Mouse (Mus musculus) urinary bladder, postnatal 36 days (tissue): ENCODE results near the gene Mrpl52.

Source experiments
- DNase-seq, 2 experiments: peaks; one replicate each; pipeline ENCODE4 v3.0.0; 2022; ENCODE audit warnings: low spot score in 2 of 2, mixed read lengths in 1 of 2

Mrpl52 gene

DNA sequence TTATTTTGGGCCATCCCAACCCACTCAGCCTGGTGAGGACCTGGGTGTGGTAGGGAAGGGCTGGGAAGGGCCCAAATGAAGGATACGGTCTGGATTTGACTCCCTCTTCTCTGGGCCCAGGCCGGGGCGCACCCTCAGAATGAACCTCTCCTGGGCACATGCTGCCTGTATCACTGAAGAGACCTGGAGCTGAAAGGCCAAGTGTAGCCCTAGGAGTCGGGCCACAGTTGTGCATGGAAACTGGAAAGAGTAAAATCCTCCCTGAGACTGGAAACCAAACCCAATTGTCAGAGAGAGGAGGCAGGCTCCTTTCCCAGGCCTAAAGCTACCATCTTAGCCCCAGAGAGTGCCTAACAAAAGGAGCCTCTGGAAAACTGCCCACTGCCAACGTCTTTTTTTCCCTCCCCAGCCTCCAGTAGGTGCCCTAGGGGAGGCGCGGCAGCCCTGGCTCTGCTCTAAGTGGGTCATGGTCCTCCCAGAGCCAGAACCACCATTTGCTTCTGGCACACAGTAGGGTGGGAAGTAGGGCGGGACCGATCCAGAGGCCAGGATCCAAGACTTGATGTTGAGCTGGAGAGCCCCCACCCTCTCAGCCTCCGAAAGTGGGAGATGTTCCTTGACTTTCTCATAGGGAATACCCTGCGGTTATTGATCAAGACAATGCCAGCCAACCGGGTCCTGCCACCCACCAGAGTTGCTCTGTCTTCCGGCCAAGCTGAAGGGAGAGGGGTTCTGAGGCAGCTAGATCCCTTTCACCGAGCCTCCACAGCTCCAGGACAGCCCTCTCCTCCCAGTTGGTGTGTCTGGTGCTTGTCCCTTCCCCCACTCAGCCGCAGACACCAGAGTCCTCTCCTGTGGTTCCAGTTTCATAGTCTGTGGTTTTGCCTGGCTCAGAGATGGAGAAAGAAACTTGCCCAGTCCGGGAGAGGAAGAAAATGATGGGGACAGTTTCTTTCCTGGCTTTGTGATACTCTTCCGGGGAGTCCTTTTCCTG lies 6.4 kb downstream of the Mrpl52 start:
- DNase-seq = peak in 1 of 2 experiments; percentile 29

DNA sequence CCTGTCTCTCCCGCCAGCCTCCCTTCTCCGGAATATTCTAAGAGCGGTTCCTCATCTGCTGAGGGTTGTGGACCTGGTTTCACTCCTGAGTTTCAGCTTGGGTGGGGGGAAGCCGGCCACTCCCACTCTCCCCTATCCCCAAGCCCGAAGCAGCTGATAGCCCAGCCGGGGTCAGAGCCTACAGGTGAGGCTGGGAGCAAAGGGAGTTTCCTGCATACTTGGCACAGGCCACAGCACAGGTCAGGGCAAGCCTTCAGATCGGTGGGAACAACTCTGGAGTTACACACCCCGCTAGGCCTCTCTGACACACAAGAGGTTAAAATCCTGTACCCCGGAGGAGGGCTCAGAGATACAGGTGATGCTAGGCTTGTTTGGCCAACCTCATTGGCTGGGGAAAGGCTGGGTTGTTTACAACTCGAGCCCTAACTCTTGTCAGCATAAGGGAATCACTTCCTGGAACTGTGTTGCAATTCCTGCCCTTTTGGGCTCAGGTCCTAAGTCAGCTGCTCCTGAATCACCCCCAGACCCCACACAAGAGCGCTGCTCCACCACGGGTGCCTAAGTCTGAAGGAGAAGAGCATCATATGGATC lies 7.3 kb downstream of the Mrpl52 start:
- DNase-seq = peak; percentile 61 to 69

DNA sequence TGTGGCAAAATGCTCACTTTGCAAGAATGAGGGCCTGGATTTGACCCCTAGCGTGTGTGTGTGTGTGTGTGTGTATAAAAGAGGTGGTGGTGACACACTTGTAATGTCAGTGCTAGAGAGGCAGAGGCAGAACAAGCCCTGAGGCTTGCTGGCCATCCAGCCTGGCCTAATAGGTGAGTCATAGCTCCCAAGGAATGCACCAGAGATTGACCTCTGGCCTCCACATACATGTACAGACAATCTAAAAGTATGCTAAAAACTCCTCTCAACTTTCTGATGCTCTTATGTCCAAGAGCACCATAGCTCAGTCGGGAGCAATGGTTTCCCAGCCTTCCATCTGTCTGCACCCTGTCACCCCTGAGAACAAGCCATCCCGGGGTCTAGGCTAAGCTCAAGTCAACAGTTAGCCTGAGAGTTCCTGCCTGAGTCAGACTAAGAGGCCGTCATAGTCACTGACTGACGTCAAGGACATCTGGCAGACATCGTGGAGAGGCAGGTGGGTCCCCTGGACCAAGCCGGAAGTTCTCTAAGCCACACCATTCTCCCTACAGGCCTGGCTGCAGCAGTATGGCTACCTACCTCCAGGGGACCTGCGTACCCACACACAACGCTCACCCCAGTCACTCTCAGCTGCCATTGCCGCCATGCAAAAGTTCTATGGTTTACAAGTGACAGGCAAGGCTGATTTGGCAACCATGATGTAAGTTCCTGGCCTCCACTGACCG lies 8.6 kb downstream of the Mrpl52 start:
- DNase-seq = no peak

DNA sequence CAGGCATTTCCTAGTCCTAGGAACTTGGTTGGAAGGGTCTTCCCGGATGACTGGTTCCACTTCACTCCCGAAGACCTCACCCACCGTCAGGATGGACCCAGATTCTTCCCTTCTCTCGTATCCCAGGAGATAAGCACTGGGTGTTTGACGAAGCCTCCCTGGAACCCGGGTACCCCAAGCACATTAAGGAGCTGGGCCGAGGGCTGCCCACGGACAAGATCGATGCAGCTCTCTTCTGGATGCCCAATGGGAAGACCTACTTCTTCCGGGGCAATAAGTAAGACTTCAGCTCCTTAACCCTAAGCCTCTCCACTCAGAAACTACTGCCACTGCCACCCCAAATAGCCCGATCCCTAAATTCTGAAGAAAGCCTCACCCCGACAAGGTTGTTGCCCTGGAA lies 12.4 kb downstream of the Mrpl52 start:
- no peak for DNase-seq

DNA sequence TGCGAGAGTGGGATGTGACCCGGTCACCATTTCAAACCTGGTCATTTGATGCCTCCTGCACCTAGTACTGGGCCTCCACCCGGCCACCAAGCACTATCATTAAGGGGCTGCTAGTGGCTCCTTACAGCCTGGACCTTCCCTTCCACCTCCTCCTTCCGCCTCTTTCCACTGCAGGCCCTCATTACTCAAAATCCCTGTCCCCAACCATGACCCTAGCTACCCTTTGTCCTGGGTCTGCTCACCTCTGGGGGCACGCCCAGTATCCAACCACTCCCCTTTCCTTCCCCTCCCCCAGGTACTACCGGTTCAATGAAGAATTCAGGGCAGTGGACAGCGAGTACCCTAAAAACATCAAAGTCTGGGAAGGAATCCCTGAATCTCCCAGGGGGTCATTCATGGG lies 12.9 kb downstream of the Mrpl52 start:
- no peak for DNase-seq

DNA sequence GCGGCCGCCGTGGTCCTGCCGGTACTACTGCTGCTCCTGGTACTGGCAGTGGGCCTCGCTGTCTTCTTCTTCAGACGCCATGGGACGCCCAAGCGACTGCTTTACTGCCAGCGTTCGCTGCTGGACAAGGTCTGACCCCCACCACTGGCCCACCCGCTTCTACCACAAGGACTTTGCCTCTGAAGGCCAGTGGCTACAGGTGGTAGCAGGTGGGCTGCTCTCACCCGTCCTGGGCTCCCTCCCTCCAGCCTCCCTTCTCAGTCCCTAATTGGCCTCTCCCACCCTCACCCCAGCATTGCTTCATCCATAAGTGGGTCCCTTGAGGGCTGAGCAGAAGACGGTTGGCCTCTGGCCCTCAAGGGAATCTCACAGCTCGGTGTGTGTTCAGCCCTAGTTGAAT lies 13.8 kb downstream of the Mrpl52 start:
- no peak for DNase-seq

DNA sequence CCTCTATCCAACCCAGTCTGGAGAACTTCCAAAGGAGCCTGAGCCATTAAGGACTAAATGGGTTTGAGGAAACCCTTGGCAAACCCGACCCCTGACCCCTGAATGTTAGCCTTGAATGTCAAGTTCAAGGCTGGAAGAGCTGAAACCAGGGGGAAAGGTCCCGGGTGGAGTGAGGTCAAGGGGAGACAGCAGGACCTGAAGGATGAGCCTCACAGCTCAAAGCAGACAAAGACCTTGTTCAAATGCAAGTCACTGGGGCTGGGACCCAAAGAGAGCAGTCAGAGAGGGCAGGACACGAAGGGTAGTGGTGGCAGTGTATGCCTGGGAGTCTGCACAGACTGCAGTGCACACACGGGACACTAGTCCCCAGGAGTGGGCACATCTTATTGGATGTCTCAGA lies 14.7 kb downstream of the Mrpl52 start:
- DNase-seq = no peak

DNA sequence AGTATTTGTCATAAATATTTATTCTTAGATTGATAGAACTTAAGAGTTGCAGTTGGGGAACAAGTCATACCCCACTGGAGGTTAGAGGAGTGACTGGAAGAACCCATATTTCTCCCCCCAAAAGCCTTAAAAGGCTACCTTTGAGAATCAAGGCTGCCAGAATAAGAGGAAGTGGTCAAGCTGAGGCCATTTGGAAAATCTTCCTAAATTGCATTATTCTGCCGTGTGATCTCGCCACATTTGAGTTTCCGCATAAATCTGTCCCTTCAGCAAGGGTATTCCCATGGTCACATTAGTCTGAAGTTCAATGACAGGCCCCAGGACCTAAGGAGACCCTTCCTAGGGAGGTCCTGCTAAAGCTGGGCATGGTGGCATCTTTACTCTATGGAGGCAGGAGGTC lies 15.8 kb downstream of the Mrpl52 start:
- no peak for DNase-seq

DNA sequence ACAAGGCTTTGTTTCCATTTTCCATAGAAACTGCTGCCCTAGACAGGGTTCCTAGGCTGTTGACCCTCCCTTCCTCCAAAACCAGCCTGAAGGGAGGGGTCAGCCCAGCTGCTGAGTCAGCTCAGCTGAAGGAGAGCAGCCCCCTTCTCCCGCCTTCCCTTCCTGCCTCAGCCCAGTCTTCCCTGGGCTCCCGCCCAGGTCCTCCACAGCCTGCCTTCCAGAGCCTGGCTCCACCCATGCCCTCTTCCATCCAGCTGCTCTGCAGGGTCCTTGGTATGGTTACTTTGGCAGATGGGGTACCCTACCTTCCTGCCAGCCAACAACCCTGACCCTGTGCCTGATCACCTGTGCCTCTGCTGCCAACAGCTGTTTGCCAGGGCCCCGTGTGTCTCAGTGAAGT lies 16.5 kb downstream of the Mrpl52 start:
- DNase-seq = peak; percentile 33 to 69

DNA sequence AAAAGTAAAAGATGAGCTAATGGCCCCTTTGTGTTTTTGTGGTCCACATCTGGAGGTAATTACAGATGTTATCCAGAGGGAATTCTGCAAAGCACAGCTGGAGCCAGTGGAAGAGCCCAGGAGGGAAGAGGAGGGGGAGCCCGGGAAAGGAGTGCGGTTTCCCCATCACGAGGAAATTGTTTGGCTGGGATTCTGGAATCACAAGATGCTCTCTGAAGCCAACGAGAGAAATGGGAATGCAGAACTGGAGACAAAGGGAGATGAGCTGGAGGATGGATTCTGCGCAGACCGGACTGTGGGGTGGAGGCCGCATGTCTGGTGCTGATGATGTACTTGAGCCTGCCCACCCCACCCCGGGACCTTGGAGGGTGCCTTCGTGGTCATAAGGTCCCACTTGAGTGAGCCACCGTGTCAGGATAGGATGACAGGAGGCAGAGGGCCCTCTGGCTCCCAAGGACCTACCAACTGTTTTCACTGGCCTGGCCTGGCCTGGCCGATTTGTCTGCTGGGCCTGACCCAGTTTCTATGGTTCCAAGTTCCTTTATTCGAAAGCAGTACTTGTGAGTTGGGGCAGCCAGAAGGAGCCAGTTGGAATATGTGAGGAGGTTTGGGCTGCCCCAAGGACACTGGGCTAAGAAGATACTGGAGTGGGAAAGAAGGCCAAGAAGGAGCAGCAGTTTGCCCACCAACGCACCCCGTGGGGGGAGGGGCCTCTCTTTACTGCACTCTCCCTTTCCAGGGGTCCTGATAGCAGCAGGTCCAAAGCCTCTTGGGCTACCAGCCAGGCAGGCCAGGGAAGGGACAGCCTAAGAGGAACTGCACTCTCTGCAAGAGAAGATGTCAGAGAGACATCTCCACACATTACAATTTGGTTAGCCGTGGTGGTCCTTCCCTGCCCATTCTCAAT lies 17.3 kb downstream of the Mrpl52 start:
- DNase-seq = peak; percentile 61 to 78

DNA sequence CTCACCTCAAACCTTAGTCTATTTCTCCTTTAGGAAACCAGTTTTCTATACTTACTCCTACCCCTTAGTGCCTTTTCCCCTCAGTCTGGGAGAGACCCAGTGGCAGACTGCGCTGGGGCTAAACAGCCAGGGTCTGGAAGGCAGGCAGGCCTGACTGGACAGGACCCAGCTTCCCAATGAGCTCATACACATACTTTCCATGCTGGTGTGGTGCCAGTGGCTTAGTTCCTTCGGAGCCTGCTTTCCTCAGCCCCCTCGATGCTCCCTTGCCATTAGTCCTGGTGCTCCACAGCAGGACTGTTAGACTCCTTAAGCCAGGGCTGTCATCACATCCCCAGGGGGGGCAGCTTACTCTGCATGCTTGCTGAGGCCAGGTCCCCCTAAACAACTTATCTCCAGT lies 18.8 kb downstream of the Mrpl52 start:
- DNase-seq = peak in 1 of 2 experiments; percentile 19

DNA sequence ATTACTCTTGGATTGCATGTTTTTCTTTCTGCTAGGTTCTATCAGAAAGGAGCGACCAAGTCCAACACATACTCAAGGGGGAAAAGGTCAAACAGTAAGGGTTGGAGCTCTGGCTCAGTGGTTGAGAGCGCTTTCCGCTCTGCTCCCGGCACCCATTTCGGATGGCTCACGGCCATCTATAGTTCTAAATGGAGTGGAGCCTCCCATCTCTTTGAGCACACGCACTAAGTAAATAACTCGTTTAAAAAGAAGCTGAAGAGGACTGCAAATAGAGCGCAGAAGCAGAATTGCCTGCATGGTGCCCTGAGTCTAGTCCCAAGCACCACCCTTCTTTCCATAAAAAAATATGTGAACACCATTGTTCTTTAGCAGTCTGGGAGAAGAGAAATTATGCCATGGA lies 26.9 kb downstream of the Mrpl52 start:
- no peak for DNase-seq

DNA sequence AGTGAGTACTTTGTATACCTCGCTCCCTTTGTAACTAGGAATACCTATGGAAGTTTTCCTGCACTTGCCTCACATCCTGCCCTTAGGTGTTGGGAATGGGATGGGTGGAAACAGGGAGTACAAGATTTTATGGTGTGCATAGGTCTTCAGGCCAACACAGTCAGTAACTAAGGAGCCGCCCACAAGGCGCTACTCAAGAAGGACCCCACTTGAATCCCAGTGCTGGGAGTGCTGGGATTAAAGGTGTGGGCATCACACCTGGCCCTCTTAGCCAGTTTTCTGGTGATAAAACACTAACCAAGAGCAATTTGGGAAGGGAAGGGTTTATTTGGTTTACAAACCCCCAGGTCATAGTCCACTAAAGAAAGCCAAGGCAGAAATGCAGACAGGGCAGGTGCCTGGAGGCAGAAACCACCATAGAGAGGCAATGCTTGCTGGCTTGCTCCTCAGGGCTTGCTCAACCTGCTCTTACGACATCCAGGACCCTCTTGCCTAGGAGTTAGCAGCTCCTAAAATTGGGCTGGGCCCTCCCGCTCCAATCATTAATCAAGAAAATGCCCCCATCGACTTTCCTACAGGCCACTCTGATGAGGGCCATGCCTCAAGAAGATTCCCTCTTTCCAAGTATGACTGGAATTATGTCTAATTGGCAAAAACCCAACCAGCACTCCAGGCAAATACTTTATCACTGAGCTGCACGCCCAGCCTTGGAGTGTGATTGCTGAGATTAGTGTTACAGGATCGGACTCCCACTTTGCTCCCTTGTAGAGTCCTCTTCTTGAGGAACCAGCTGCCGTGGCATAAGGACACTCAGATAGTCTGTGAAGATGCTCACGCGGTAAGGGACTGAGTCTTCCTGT lies 28.2 kb downstream of the Mrpl52 start:
- no peak for DNase-seq

DNA sequence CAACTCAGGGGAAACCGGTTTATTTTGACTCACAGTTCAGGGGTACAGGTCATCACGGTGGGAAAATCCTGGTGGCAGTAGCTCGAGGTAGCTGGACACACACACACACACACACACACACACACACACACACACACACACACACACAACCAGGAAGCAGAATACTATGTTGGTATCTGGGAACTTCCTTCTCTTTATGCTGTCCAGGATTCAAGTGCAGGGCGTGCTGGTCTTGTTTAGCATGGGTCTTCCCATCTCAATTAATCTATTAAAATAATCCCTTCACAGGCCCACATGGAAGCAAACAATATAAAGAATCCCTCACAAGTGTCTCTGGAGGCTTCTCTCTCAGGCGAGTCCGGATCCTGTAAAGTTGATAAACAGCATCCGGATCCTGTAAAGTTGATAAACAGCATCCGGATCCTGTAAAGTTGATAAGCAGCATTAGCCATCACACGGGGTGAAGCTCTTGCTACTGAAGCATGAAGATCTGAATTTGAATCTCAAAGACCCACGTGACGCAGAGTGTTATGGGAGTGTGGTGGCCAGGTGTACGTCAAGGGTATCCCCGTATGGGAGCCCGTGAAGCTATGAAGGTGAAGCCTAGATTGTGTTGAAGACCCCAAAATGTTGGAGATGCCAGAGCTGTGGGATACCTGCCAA lies 31.3 kb downstream of the Mrpl52 start:
- no peak for DNase-seq

DNA sequence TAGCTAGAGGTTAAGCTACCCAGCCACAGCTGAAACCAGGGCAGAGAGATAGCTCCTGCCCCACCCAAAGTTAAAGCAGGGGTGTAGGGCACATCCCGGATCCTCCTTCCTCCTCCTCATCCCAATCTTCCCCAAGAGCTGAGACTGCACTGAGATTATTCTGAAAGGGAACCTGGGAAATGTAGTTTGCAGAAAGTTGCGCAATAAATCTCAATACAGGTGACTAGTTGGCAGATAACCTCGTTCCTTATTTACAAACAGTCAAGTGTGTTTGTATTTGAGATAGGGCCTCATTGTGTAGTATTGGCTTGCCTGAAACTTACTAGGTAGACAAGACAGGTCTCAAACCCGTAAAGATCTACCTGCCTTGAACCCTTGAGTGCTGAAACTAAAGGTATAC lies 35.4 kb downstream of the Mrpl52 start:
- DNase-seq = no peak

DNA sequence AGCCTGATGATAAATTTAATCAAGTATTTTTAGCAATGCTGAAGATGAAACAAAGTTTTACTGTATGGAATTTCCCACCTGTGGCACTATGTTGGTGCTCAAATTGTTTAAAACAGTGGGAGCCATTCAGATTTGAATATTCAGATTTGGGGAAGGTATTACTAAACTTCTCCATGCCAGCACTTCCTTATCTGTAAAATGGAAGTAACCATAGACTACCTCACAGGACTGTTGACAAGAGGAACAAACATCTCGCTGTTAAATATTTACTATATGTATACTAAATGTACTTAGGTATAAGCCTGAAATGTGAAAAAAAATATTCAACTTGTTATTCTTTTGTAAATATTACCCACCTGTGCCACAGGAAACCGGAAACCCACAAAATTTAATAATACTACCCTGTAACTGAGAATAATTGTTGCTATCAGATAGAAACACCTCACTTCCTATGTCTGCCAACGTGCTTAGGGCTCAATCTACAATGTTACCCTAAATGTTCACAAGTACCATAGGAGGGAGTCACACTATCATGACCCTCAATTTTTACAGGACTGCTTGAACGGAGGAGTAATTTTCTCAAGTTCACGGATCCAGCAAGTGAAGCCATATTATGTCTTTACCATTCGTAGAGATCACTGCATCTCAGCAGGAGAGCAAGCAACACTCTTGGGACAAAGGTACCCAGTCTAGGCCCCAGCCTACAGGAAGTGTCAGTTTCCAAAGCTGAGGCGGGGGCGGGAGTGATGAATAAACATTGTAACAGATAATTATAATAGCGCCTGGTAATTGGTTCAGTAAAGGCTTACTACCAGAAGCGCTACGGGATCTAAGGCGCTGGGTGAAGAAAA lies 36.6 kb downstream of the Mrpl52 start:
- no peak for DNase-seq

DNA sequence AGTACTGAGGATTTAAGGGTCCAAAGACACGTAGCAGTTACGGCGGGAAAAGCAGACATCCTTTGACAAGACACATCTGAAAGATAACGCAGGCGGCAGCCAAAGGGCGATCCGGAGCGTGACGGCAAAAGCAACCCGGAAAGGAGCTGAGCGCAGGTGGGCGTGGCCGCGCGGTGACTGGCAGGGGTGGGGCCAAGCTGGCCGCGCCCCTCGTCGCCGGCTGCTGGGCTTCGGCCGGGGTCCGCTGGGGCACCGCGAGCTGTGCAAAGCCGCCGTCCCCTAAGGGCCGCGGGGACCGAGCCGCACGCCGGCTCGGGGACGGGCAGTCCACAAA lies 37.2 kb downstream of the Mrpl52 start, which contains the start of gene Lrp10:
TSS of gene Lrp10 (plus strand) at position 179 of the 334 bp plus-strand sequence.
- DNase-seq = peak; percentile 87 to 88

DNA sequence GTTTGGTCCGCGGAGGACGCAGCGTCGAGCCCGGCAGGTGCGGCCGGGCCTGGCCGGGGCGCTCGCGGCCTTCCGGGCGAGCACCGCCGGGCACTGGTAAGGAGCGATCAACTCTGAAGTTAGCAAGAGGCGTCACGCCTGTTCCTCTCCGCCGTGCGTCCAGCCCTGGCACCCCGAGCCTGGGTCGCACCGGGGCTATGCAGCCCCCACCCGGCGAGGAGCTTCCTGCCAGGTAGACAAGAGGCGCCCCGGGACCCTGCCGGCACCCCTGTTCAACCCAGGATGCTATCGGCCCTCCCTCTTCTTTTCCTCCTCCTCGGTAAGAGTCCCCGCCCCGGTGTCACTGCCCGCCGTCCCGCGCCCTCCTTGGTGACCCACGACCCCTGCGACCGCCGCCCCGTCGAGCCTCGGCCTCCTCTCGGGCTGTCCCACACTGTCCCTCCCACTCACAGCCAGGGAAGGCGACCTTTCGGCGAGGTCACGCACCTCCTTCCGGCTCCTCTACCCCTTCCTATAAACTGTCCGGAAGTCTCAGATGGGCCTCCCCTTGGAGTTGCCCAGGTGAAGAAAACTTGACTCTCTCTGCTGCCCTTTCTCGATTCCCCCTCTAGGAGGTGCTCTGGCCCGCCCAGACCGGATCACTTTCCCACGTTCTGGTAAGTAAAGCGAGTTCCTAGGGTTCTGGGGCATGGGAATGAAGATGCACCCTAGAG lies 37.7 kb downstream of the Mrpl52 start:
- peak; percentile 70 to 78 for DNase-seq
